Mouse (Mus musculus): ENCODE results near the gene Sowaha. TPM values are rescaled to one million over a fixed set of nuclear protein-coding genes. Genes with fewer than 3 reads are reported as not detected.
A peak's percentile ranks its signal among the peaks of the same experiment; 100 is the strongest.

Sowaha gene
- total and polyA plus RNA-seq, 2 experiments from 2014 or later: 0.08 TPM; not detected in 1

- no peaks in the 10 kb centered on the region for H3K4me1 ChIP-seq (ENCODE audit: control insufficient read depth, insufficient read depth)
- no peak overlapping the region for H3K9ac ChIP-seq (replicated peaks; ENCODE audit: low read depth, low read length)
- no peaks in the 10 kb centered on the region for H3K9me3 ChIP-seq (replicated peaks; ENCODE audit: control insufficient read depth, low read length)
- H3K36me3 ChIP-seq (replicated peaks; ENCODE audit: control insufficient read depth, insufficient read depth, low read length): no peaks in the 10 kb centered on the region
- H3K27ac ChIP-seq (ENCODE audit: low read depth): peak overlapping the region; percentile 43
- WGBS: 62% methylated on average over 3 of the region's 3 CpGs
- DNase-seq (ENCODE audit: low spot score) (no peak), ATAC-seq (ENCODE audit: insufficient read depth, low read depth) (0 out of 2 replicates have a peak, but pooled peaks have one; percentile 4)
- H3K4me2 ChIP-seq (ENCODE audit: low read depth, low read length): no peak overlapping the region
- H3K27me3 ChIP-seq (ENCODE audit: control insufficient read depth, insufficient read depth, low read length): no peaks in the 10 kb centered on the region
- H3K4me3 ChIP-seq (ENCODE audit: low read depth, low read length): no peak overlapping the region
- TF ChIP-seq CTCF (IDR thresholded peaks at IDR 0.05; ENCODE audit: low read depth) (no peak), EP300 (IDR thresholded peaks at IDR 0.05; ENCODE audit: low read depth) (no peak)
Observed at GRCm38 (mm10) chr11:53508591-53508990, 28.5 kb upstream of the Sowaha start.

DNA sequence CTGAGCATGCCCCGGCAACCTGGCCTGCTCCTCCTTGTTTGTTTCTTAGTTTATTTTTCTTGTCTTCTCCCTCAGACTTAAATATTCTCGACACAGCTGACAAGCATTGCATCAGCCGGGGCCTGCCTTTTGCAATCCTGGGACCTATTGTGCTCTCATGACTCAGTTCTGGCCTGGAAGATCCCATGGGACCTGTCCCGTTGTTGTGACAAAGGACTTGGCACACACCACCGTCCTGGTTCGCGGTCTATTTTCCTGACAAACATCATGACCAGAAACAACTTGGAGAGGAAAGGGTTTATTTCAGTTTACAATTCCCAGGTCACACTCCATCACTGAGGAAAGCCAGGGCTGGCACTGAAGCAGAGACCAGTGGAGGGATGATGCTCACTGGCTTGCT lies 28.1 kb upstream of the Sowaha start:
- no peak for TF ChIP-seq CTCF (IDR thresholded peaks at IDR 0.05; ENCODE audit: low read depth)
- no peak for TF ChIP-seq EP300 (IDR thresholded peaks at IDR 0.05; ENCODE audit: low read depth)
- H3K4me3 ChIP-seq (ENCODE audit: low read depth, low read length): no peak overlapping the region
- peak overlapping the region; percentile 70 for H3K27ac ChIP-seq (ENCODE audit: low read depth)
- no peaks in the 10 kb centered on the region for H3K36me3 ChIP-seq (replicated peaks; ENCODE audit: control insufficient read depth, insufficient read depth, low read length)
- H3K9ac ChIP-seq (replicated peaks; ENCODE audit: low read depth, low read length): no peak overlapping the region
- no peaks in the 10 kb centered on the region for H3K4me1 ChIP-seq (ENCODE audit: control insufficient read depth, insufficient read depth)
- ATAC-seq (ENCODE audit: insufficient read depth, low read depth) (peak; percentile 67), DNase-seq (ENCODE audit: low spot score) (peak; percentile 62)
- H3K27me3 ChIP-seq (ENCODE audit: control insufficient read depth, insufficient read depth, low read length): no peaks in the 10 kb centered on the region
- no peaks in the 10 kb centered on the region for H3K9me3 ChIP-seq (replicated peaks; ENCODE audit: control insufficient read depth, low read length)
- H3K4me2 ChIP-seq (ENCODE audit: low read depth, low read length): no peak overlapping the region
- WGBS: 56% methylated on average over 7 of the region's 7 CpGs

- ATAC-seq (ENCODE audit: insufficient read depth, low read depth) (peak; percentile 32; the same call in 1 of the 2 replicates), DNase-seq (ENCODE audit: low spot score) (no peak)
- Histone ChIP-seq H3K4me1 (ENCODE audit: control insufficient read depth, insufficient read depth) (no peaks in the 10 kb centered on the region), H3K4me3 (ENCODE audit: low read depth, low read length) (no peak overlapping the region), H3K4me2 (ENCODE audit: low read depth, low read length) (no peak overlapping the region), H3K27me3 (ENCODE audit: control insufficient read depth, insufficient read depth, low read length) (no peaks in the 10 kb centered on the region), H3K27ac (ENCODE audit: low read depth) (peak overlapping the region; percentile 70), H3K9me3 (replicated peaks; ENCODE audit: control insufficient read depth, low read length) (no peaks in the 10 kb centered on the region), H3K9ac (replicated peaks; ENCODE audit: low read depth, low read length) (no peak overlapping the region), H3K36me3 (replicated peaks; ENCODE audit: control insufficient read depth, insufficient read depth, low read length) (no peaks in the 10 kb centered on the region)
- WGBS: 81% methylated on average over 9 of the region's 9 CpGs
- no peak for TF ChIP-seq EP300 (IDR thresholded peaks at IDR 0.05; ENCODE audit: low read depth)
- no peak for TF ChIP-seq CTCF (IDR thresholded peaks at IDR 0.05; ENCODE audit: low read depth)
Observed at GRCm38 (mm10) chr11:53507098-53507805, 27.2 kb upstream of the Sowaha start.

- ATAC-seq (ENCODE audit: insufficient read depth, low read depth): no peak
- H3K4me2 ChIP-seq (ENCODE audit: low read depth, low read length): no peak overlapping the region
- H3K27me3 ChIP-seq (ENCODE audit: control insufficient read depth, insufficient read depth, low read length): no peaks in the 10 kb centered on the region
- H3K9ac ChIP-seq (replicated peaks; ENCODE audit: low read depth, low read length): no peak overlapping the region
- H3K27ac ChIP-seq (ENCODE audit: low read depth): no peak overlapping the region
- no peaks in the 10 kb centered on the region for H3K36me3 ChIP-seq (replicated peaks; ENCODE audit: control insufficient read depth, insufficient read depth, low read length)
- WGBS: 77% methylated on average over 5 of the region's 5 CpGs
- no peaks in the 10 kb centered on the region for H3K9me3 ChIP-seq (replicated peaks; ENCODE audit: control insufficient read depth, low read length)
- H3K4me3 ChIP-seq (ENCODE audit: low read depth, low read length): no peak overlapping the region
- no peak for DNase-seq (ENCODE audit: low spot score)
- H3K4me1 ChIP-seq (ENCODE audit: control insufficient read depth, insufficient read depth): 0 out of 2 replicates have a peak, but pooled peaks cover 6% of the 10 kb centered on the region
- TF ChIP-seq EP300 (IDR thresholded peaks at IDR 0.05; ENCODE audit: low read depth): no peak
- no peak for TF ChIP-seq CTCF (IDR thresholded peaks at IDR 0.05; ENCODE audit: low read depth)
Observed at GRCm38 (mm10) chr11:53505026-53505663, 25.1 kb upstream of the Sowaha start.

DNA sequence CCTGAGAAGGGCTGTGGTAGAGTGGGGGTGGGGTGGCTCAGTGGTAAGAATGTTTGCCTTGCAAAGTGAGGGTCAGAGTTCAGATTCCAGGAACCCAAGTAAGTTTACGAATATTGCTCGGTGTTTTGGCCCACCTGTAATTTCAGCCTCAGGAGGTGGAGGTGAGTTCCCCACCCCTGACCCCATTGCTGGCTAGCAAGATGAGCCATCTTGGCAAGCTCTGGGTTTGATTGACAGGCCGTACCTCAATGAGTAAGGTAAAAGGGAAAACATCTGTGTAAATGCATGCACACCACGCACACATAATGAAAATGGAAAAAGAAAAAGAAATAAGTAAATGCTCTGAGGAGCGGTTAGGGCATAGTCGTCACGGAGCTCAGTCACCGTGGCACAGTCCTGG lies 24.3 kb upstream of the Sowaha start:
- H3K4me1 ChIP-seq (ENCODE audit: control insufficient read depth, insufficient read depth): 0 out of 2 replicates have a peak, but pooled peaks cover 6% of the 10 kb centered on the region
- no peak for DNase-seq (ENCODE audit: low spot score)
- no peaks in the 10 kb centered on the region for H3K36me3 ChIP-seq (replicated peaks; ENCODE audit: control insufficient read depth, insufficient read depth, low read length)
- H3K27ac ChIP-seq (ENCODE audit: low read depth): no peak overlapping the region
- TF ChIP-seq CTCF (IDR thresholded peaks at IDR 0.05; ENCODE audit: low read depth): no peak
- no peak for TF ChIP-seq EP300 (IDR thresholded peaks at IDR 0.05; ENCODE audit: low read depth)
- WGBS: 97% methylated on average over 8 of the region's 8 CpGs
- no peaks in the 10 kb centered on the region for H3K27me3 ChIP-seq (ENCODE audit: control insufficient read depth, insufficient read depth, low read length)
- no peak for ATAC-seq (ENCODE audit: insufficient read depth, low read depth)
- no peak overlapping the region for H3K4me2 ChIP-seq (ENCODE audit: low read depth, low read length)
- H3K9me3 ChIP-seq (replicated peaks; ENCODE audit: control insufficient read depth, low read length): no peaks in the 10 kb centered on the region
- no peak overlapping the region for H3K9ac ChIP-seq (replicated peaks; ENCODE audit: low read depth, low read length)
- no peak overlapping the region for H3K4me3 ChIP-seq (ENCODE audit: low read depth, low read length)

All from heart, postnatal 0 days (tissue).